Mouse (Mus musculus) liver, embryonic 14.5 days (tissue): ENCODE measurements around the gene Cryba4.

Experiments
- CTCF ChIP-seq: IDR thresholded peaks from 2 replicates; pipeline ENCODE4 v1.5.1; 2016; ENCODE audit warnings: antibody characterized with exemption, low read depth, control low read depth
- EP300 ChIP-seq: IDR thresholded peaks from 2 replicates; pipeline ENCODE4 v1.6.1; 2016; ENCODE audit warnings: antibody characterized with exemption, low read depth

- no peak for TF ChIP-seq CTCF
- TF ChIP-seq EP300: no peak
Measured at GRCm38 (mm10) chr5:112292343-112292980, 40.1 kb upstream of the Cryba4 start.
